Mouse (Mus musculus) limb, embryonic 10.5 days (tissue): ENCODE results near the gene Nodal. TPM values are rescaled to one million over a fixed set of nuclear protein-coding genes. Genes with fewer than 3 reads are reported as not detected.
A peak's percentile ranks its signal among the peaks of the same experiment; 100 is the strongest.

Experiments
- DNase-seq: peaks from one replicate; pipeline ENCODE4 v3.0.0-alpha.2; 2017; ENCODE audit warnings: low spot score
- H3K27ac ChIP-seq: fragments of 300-500 bp; sonication (generic); 2 replicates; pipeline ENCODE4 v1.5.1; 2016; ENCODE audit warnings: mild to moderate bottlenecking
- H3K27me3 ChIP-seq: fragments of 300-500 bp; sonication (generic); 2 replicates; pipeline ENCODE4 v1.6.1; 2016; ENCODE audit warnings: low read depth, mild to moderate bottlenecking; ENCODE audit not compliant: poor library complexity, severe bottlenecking
- H3K36me3 ChIP-seq: fragments of 300-500 bp; sonication (generic); 2 replicates; pipeline ENCODE4 v1.6.1; 2016; ENCODE audit warnings: mild to moderate bottlenecking, moderate library complexity
- H3K4me1 ChIP-seq: fragments of 300-500 bp; sonication (generic); 2 replicates; pipeline ENCODE4 v1.6.1; 2016
- H3K4me3 ChIP-seq: fragments of 300-500 bp; sonication (generic); 2 replicates; pipeline ENCODE4 v1.5.1; 2016; ENCODE audit warnings: mild to moderate bottlenecking, moderate library complexity
- H3K9me3 ChIP-seq: fragments of 300-500 bp; sonication (generic); replicated peaks from 2 replicates; pipeline ENCODE4 v1.6.1; 2016; ENCODE audit warnings: mild to moderate bottlenecking
- WGBS: fragments of 180-500 bp; shearing (Covaris S2); methylation state at CpG from one replicate; pipeline ENCODE4 v1.1.7; 2016; 5-methylcytosine and 5-hydroxymethylcytosine counted together
- polyA plus RNA-seq: library from polyadenylated mRNA; unstranded; fragments of >200 nt; fragmentation: Nextera tagmentation; extraction: Ambion mirVana; gene quantifications from 2 replicates; pipeline ENCODE4 v1.2.1, GENCODE M21; 2016

Nodal gene
- polyA plus RNA-seq, 1 experiment from 2014 or later = 0.13 TPM

DNA sequence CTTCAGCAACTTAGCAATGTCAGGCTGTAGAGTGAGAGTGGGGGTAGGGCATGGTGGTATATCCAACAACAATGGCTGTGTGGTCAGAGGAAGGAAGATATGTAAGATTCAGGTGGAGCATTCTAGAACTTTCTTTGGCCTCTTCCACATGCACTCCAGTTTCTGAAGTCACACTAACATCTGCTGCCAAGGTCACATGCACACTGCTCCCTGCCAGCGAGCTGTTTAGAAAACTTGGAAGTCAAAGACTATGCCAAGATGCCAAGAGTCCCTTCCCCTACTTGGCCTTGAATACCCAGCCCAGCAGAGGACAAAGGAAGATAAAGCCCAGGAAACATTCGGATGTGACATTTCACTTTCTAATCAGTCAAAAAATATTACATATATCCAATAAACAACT is 14.9 kb upstream of the Nodal start:
- Histone ChIP-seq H3K9me3 (no peaks in the 10 kb centered on the region), H3K4me3 (no peak overlapping the region), H3K27ac (no peak overlapping the region), H3K4me1 (peaks cover 8% of the 10 kb centered on the region), H3K36me3 (no peaks in the 10 kb centered on the region), H3K27me3 (peaks cover 23% of the 10 kb centered on the region)
- DNase-seq = no peak
- 91% methylated on average over 2 of the region's 2 CpGs for WGBS

DNA sequence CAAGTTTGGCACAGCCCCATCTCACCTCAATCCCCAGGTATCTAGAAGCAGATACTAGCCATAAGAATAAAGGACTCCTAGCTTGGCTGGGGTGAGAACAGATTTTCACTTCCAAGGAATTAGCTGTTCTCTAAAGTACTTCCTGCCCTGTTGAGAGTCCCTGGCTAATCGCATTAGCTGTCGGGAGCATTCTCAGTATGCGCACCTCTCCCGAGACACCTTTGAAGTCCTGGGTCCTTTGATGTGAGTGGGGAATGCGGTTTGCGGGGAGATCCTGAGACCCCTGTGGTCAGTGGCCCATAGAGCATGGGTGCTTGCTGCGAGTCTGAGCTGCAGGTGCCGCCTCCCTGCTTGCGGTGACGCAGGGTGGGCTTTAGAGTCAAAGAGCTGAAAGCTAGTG is 11.8 kb upstream of the Nodal start:
- no peak overlapping the region for H3K27ac ChIP-seq
- H3K4me3 ChIP-seq = no peak overlapping the region
- peaks cover 14% of the 10 kb centered on the region for H3K4me1 ChIP-seq
- H3K9me3 ChIP-seq = no peaks in the 10 kb centered on the region
- peaks cover 31% of the 10 kb centered on the region for H3K27me3 ChIP-seq
- no peaks in the 10 kb centered on the region for H3K36me3 ChIP-seq
- DNase-seq = no peak
- 6% methylated on average over 10 of the region's 10 CpGs for WGBS

DNA sequence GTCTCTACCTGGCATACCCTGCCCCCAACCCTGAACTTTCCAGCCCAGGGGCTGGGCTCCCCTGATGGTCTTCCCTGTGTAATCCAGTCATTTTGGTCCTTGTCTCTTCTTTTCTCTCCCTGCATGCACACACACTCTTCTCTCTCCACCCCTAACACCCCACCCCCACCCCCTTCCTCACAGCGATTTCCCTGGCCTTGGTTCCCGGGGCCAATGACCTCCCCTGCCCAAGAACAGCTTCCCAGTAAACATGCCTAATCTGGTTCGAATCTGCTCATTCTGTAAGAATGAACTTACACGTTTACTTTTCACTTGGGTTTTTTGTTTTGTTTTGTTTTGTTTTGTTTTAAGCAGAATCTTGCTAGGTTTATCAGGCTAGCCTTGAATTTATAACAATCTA is 8.0 kb upstream of the Nodal start:
- Histone ChIP-seq H3K4me3 (no peak overlapping the region), H3K4me1 (peaks cover 14% of the 10 kb centered on the region), H3K36me3 (no peaks in the 10 kb centered on the region), H3K27ac (no peak overlapping the region), H3K27me3 (peaks cover 38% of the 10 kb centered on the region), H3K9me3 (no peaks in the 10 kb centered on the region)
- DNase-seq = no peak
- WGBS = 7% methylated on average over 4 of the region's 4 CpGs

DNA sequence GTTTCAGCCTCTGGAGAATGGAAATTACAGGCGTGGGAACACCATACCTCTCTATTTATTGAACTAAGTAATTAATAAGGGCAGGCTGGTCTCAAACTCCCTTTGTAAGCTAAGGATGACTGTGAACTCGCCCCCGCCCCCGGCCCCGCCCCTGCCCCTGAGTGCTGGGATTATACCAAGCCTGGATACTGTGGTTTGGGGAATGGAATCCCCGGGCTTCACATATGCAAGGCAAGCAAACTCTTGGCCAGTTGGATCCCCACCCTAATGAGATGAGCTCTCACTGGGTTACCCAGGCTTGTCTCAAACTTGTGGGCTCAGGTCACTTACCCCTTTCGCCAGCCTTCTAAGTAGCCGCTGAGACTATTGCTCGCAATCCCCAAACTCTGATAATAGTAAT is 7.6 kb upstream of the Nodal start:
- Histone ChIP-seq H3K4me3 (no peak overlapping the region), H3K4me1 (peaks cover 14% of the 10 kb centered on the region), H3K27me3 (peaks cover 42% of the 10 kb centered on the region), H3K9me3 (no peaks in the 10 kb centered on the region), H3K27ac (no peak overlapping the region), H3K36me3 (no peaks in the 10 kb centered on the region)
- no peak for DNase-seq
- WGBS = 31% methylated on average over 9 of the region's 9 CpGs

DNA sequence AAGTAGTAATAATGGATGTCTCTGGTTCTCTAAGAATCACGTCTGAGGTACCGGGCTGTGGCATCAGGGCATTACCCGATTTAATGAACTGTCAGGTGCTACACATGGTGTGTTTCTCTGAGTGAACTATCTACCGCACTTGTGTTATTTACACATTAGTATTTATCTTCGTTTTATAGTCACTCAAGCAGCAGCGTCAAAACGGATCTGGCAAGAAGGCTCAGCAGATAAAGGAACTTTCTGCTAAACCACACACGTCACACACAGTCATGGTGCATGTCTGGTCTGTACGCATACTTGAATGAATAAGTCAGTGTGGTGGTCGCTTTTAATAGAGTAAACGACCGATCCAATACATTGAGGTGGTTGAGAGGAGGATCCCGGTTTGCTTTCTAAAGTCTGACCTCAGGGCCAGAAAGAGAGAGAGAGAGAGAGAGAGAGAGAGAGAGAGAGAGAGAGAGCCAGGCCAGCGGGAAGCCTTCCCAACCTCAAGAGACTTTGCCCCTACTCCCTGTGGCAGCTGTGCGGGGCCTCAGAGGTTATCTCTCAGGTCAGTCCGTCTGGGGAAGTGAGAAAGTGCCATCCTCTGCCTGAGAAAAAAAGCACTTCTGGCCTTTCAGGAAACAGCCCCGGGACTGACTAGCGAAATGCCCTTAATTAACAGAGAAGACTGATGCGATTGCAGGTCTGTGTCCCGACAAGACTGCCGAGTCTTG is 4.7 kb upstream of the Nodal start:
- no peaks in the 10 kb centered on the region for H3K9me3 ChIP-seq
- H3K4me1 ChIP-seq = peaks cover 15% of the 10 kb centered on the region
- H3K27me3 ChIP-seq = peaks cover 47% of the 10 kb centered on the region
- DNase-seq = no peak
- no peak overlapping the region for H3K27ac ChIP-seq
- 37% methylated on average over 21 of the region's 21 CpGs for WGBS
- no peak overlapping the region for H3K4me3 ChIP-seq
- H3K36me3 ChIP-seq = no peaks in the 10 kb centered on the region

DNA sequence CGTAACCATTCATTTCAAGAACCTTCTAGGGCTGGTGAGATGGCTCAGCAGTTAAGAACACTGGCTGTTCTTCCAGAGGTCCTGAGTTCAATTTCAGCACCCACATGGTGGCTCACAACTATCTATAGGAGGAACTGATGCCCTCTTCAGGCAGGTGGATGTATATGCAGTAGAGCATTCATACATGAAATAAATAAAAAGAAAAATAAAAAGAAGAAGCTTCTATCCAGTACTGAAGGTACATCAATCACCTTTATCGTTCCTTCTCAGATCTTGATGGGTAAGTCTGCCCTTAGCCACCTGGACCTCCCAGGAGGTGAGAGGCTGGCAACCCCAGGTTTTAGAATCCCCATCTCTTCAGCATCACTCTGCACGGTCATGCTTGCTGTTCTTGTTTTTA is 2.5 kb upstream of the Nodal start:
- Histone ChIP-seq H3K27ac (no peak overlapping the region), H3K4me3 (no peak overlapping the region), H3K27me3 (peaks cover 63% of the 10 kb centered on the region), H3K9me3 (no peaks in the 10 kb centered on the region), H3K36me3 (no peaks in the 10 kb centered on the region), H3K4me1 (peaks cover 22% of the 10 kb centered on the region)
- no peak for DNase-seq
- WGBS = 67% methylated on average over 3 of the region's 3 CpGs

DNA sequence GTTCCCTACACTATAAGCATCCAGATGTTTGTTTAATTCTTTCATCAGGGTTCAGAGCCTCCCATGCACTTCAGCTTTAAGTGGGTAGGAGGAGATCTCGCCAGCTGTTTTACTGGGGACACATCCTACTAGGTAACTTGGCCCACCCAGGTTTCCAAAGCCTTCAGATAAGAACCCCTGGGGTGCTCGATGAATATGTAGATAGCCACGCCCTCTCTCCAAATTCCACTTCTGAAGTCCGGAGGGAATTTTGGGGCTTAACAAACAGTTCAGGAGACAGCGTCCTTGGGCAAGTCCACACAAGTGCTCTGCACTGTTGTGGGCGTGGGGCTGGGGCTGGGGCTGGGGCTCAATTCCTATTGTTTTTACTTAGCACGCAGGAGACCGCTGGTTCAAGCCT is 1.9 kb upstream of the Nodal start:
- Histone ChIP-seq H3K36me3 (no peaks in the 10 kb centered on the region), H3K4me3 (no peak overlapping the region), H3K27ac (no peak overlapping the region), H3K4me1 (peaks cover 21% of the 10 kb centered on the region), H3K9me3 (no peaks in the 10 kb centered on the region), H3K27me3 (peaks cover 69% of the 10 kb centered on the region)
- WGBS = 17% methylated on average over 8 of the region's 8 CpGs
- DNase-seq = no peak

DNA sequence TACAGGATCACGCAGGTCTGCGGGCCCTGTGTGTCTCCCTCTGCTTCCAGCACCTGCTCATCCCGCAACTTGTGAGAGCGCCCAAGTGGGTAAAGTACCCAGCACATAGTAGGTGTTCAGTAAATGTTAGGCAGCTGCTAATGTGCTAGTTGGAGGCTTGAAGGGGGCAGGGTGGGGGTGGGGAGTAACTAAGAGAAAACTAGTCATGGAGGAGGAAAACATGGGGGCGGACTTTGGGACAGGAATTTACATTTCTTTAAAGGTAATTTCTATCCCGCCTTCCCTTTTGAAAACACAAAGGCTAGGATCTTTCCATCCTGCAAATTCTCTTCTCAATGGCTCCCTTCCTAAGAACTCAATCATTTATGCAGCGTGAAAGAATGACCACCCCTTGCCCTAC is 1.2 kb upstream of the Nodal start:
- no peaks in the 10 kb centered on the region for H3K36me3 ChIP-seq
- no peak overlapping the region for H3K4me3 ChIP-seq
- H3K9me3 ChIP-seq = no peaks in the 10 kb centered on the region
- H3K4me1 ChIP-seq = peaks cover 21% of the 10 kb centered on the region
- peaks cover 74% of the 10 kb centered on the region for H3K27me3 ChIP-seq
- DNase-seq = no peak
- WGBS = 29% methylated on average over 7 of the region's 7 CpGs
- H3K27ac ChIP-seq = no peak overlapping the region

DNA sequence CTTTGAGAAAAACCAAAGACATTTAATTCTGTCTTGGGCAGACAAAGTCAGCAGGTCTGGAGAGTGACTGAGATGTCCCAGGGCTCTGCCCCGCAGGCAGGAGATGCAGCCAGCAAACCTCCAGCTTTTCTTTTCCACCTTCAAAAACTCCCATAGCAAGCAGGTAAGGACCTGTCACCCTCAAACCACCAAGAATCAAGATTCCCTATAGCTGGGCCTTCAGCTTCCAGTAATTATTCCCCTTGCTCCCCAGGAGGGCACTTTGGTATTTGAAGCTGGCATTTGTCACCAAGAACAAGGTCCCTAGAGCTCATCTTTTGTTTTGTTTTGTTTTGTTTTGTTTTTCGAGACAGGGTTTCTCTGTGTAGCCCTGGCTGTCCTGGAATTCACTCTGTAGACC is 726 bp upstream of the Nodal start:
- Histone ChIP-seq H3K4me3 (no peak overlapping the region), H3K27me3 (peaks cover 76% of the 10 kb centered on the region), H3K27ac (no peak overlapping the region), H3K9me3 (no peaks in the 10 kb centered on the region), H3K36me3 (no peaks in the 10 kb centered on the region), H3K4me1 (peaks cover 21% of the 10 kb centered on the region)
- DNase-seq = no peak
- 47% methylated on average over 2 of the region's 2 CpGs for WGBS

DNA sequence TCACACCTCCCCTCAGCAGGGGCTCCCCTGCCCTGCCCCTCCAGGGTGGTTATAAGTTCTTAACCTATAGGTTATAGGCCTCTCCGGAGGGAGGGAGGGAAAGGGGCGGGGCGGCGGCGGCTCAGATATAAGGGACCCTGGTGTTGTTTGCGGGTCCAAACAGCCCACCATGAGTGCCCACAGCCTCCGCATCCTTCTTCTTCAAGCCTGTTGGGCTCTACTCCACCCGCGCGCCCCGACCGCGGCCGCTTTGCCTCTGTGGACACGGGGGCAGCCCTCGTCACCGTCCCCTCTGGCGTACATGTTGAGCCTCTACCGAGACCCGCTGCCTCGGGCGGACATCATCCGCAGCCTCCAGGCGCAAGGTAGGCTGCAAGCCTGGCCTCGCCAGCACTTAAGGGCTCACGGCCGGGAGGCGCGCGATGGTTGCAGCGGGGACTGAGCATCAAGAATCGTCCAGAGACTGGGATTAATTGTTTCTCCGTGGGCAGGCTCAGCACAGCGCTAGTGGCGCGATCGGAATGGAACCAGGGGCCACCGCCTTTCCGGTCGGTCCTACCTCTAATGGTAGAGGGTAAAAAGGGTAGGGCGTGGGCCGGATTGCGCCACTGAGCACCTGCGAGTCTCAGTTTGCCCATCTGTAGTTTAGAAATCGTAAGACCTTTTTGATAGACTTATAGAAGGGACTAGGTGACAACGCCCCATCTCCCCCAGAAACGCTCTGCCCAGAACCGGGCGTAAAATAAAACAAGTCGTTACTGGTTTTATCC is 544 bp downstream of the Nodal start:
- Histone ChIP-seq H3K27ac (peak overlapping the region; percentile 56; the same call in 1 of the 2 replicates), H3K9me3 (no peaks in the 10 kb centered on the region), H3K4me1 (peaks cover 25% of the 10 kb centered on the region), H3K4me3 (peak overlapping the region; percentile 58), H3K27me3 (peaks cover 79% of the 10 kb centered on the region), H3K36me3 (no peaks in the 10 kb centered on the region)
- DNase-seq = peak; percentile 65
- WGBS = under 1% methylated on average over 50 of the region's 50 CpGs

DNA sequence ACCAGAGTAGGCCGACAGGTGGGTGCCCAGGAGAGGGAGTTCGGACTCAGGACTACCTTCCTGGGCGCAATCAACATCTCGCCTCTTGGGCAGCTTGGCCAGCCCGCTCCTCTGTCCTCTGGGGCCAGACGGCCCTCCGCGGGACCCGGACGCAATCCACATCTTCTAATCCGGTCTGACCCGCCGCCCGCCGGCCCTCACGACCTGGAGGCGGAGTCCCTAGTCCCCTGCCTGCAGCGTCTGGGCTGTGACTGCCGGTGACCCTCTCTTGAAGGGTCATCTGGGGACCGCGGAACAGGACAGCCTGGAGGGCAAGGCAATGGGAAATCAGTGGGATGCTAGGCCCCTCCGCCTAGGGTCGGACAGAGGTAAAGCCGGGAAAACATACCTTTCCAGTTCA is 1.4 kb downstream of the Nodal start:
- WGBS = 2% methylated on average over 23 of the region's 24 CpGs
- peaks cover 26% of the 10 kb centered on the region for H3K4me1 ChIP-seq
- no peaks in the 10 kb centered on the region for H3K36me3 ChIP-seq
- H3K9me3 ChIP-seq = no peaks in the 10 kb centered on the region
- peak; percentile 67 for DNase-seq
- H3K4me3 ChIP-seq = peak overlapping the region; percentile 58
- peaks cover 78% of the 10 kb centered on the region for H3K27me3 ChIP-seq
- H3K27ac ChIP-seq = no peak overlapping the region

DNA sequence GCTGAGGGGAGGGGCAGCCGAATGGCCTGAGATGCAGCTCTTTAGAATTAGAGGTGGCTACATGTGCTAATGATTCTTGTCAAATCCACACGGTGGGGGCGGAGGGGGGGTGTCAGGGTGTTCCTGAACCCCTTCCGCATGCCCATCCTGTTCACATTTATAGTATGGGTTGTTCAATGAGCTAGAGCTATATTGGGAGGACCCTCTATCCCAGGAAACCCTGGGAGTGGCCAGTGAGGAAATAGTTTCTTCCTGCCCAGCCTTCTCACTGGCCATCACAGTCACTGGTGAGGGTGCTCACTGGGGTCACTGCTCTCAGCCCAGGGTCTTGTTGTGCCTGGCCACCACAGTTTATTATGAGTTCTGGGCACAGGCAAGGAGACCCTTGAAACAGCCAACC is 2.2 kb downstream of the Nodal start:
- no peaks in the 10 kb centered on the region for H3K9me3 ChIP-seq
- H3K4me3 ChIP-seq = no peak overlapping the region
- no peak overlapping the region for H3K27ac ChIP-seq
- WGBS = 55% methylated on average over 4 of the region's 4 CpGs
- H3K27me3 ChIP-seq = peaks cover 69% of the 10 kb centered on the region
- H3K4me1 ChIP-seq = peaks cover 30% of the 10 kb centered on the region
- DNase-seq = no peak
- H3K36me3 ChIP-seq = no peaks in the 10 kb centered on the region

DNA sequence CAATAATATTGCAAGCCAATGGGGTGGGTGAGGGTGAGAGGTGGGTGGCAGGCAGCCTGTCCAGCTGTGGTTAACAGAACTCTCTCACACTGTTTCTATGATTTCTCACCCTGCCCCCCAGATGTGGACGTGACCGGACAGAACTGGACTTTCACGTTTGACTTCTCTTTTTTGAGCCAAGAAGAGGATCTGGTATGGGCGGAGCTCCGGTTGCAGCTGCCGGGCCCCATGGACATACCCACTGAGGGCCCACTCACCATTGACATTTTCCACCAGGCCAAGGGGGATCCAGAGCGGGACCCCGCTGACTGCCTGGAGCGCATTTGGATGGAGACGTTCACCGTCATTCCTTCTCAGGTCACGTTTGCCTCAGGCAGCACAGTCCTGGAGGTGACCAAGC is 5.1 kb downstream of the Nodal start:
- H3K4me1 ChIP-seq = peaks cover 27% of the 10 kb centered on the region
- no peak for DNase-seq
- no peak overlapping the region for H3K4me3 ChIP-seq
- WGBS = 85% methylated on average over 12 of the region's 12 CpGs
- H3K27me3 ChIP-seq = peaks cover 41% of the 10 kb centered on the region
- H3K36me3 ChIP-seq = no peaks in the 10 kb centered on the region
- H3K9me3 ChIP-seq = no peaks in the 10 kb centered on the region
- no peak overlapping the region for H3K27ac ChIP-seq
